Mouse (Mus musculus) gastrocnemius, adult 2 months (tissue): ENCODE data around the gene Pgm1. TPM values are rescaled to one million over a fixed set of nuclear protein-coding genes. Genes with fewer than 3 reads are reported as not detected.

Experiments used
- DNase-seq: peaks from one replicate; pipeline ENCODE4 v3.0.0; 2022
- H3K27ac ChIP-seq: fragments of 200-600 bp; 2 replicates; pipeline ENCODE4 v1.8.1; 2022; ENCODE audit warnings: mild to moderate bottlenecking
- H3K4me3 ChIP-seq: fragments of 200-600 bp; 2 replicates; pipeline ENCODE4 v1.8.1; 2022; ENCODE audit warnings: mild to moderate bottlenecking, moderate library complexity
- CTCF ChIP-seq: fragments of 200-600 bp; IDR thresholded peaks from 2 replicates; pipeline ENCODE4 v1.8.1; 2022; ENCODE audit warnings: antibody characterized with exemption, mild to moderate bottlenecking, moderate library complexity
- intact Hi-C: fragments of 180-260 bp; cut with DNase I; formaldehyde crosslinking; loops from one replicate; pipeline ENCODE4 v1.15.1; 2025
- total RNA-seq, 2 experiments: library from RNA; stranded (reverse); gene quantifications; 2 replicates each; pipeline ENCODE4 v1.2.3; 2021

The Pgm1 gene
- total RNA-seq, 2 experiments from 2014 or later: 1,079 to 1,367 TPM

DNA sequence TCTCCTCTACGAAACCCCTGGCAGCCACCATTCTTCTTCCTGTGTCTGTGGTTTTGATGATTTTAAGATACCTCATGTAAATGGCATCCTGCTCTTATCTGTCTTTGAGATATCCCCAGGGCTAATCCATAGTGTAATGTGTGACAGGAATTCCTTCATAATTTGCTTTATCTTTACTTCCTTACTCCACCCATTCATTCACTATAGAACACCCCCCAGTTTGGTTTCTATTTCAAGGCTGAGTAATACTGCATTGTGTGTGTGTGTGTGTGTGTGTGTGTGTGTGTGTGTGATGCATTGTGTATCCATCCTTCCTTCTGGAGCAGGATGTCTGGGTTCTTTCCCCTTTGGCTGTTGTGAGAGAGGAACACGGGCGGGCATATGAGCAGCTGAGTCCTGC, 30.1 kb downstream of the Pgm1 start:
- intact Hi-C loops: no loop called here
- TF ChIP-seq CTCF: no peak
- Histone ChIP-seq H3K4me3 (peak overlapping the region; percentile 76), H3K27ac (peak overlapping the region; percentile 90)
- no peak for DNase-seq

DNA sequence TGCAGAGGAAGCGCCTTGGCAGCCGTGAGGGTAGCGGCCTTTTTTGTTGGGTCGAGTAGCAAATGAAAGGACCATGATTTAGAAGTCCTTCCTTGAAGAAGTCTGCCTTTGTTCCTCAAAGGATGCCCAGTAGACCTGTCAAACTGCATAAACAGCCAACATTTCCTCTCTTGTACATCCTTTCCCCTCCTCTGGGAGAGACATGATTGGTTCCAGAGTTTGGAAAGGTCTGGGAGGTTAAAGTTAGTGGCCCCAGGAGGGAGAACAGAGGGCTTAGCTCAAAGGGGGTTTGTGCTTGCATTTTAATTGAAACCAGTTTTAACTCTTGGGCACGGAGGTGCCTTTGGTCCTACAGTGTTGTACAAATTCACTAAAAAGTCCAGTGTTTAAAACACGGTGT, 37.3 kb downstream of the Pgm1 start:
- Histone ChIP-seq H3K27ac (peak overlapping the region; percentile 87), H3K4me3 (peak overlapping the region; percentile 16; the same call in 1 of the 2 replicates)
- DNase-seq: no peak
- intact Hi-C loops: no loop called here
- no peak for TF ChIP-seq CTCF

DNA sequence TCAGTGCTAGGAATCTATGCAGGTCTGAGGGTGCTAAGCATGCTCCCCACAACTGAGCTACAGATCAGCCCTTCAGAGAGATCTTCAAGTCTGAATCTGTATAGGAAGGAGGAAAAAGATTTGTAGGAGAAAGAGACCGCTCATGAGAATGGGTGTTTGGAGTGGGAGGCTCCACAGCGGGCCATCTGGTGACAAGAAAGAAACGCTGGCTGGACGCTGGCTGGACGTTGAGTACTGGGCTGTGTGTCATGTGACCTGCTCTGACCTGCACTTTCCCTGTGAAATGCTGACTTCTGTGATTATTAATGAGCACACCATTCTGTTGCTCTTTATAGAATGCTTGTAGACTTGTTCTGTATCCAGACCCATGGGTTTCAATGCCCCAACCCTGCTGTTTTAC, 40.1 kb downstream of the Pgm1 start:
- no peak for TF ChIP-seq CTCF
- Histone ChIP-seq H3K27ac (peak overlapping the region; percentile 87), H3K4me3 (peak overlapping the region; percentile 46)
- intact Hi-C loops: no loop called here
- peak; percentile 84 for DNase-seq

DNA sequence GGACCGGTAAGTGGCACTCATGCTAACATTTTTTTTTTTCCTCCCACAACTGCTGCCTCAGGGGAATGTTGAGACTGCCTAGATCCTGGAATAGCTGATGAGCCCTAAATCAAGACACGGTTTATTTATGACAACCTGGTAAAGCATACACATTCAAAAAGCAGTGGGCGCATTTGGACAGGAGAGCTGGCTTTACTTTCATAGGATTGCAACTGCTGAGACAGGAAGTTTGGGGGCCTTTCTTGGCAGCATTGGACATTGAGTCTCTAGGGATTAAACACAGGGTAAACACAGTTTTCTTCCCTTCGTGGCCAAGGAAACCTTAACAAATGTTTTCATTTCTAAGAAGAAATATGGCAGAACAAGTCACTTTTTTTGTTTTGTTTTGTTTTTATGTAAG, 40.9 kb downstream of the Pgm1 start:
- peak overlapping the region; percentile 46 for H3K4me3 ChIP-seq
- intact Hi-C loops: loop anchor here (2.0 to 5.0 kb wide), 2 partner anchors 13 to 38 kb away; no protein-coding TSS in a partner anchor
- no peak for TF ChIP-seq CTCF
- peak overlapping the region; percentile 87 for H3K27ac ChIP-seq
- no peak for DNase-seq

DNA sequence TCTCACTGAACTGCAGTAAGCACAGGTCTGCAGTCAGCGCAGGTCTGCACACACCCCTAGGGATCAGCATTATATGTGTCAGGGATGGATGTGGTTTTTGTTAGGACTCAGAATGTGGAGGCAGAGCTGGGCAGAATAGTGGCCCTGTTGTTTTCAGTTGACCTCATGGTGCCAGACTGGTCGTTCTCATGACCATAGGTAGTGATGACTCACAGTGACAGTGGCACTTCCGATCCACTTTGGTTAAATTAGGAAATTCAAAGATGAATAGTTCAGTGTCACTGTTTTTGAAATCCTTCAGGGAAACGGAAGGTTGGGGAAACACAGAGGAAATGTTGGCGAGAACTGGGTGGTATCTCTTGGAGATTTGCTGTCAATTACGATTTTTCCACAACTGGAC, 43.7 kb downstream of the Pgm1 start:
- peak overlapping the region; percentile 35; the same call in 1 of the 2 replicates for H3K4me3 ChIP-seq
- no peak for TF ChIP-seq CTCF
- H3K27ac ChIP-seq: peak overlapping the region; percentile 87
- peak; percentile 16 for DNase-seq
- intact Hi-C loops: loop anchor here (5.0 kb wide), 1 partner anchor 41 kb away; no protein-coding TSS in a partner anchor

DNA sequence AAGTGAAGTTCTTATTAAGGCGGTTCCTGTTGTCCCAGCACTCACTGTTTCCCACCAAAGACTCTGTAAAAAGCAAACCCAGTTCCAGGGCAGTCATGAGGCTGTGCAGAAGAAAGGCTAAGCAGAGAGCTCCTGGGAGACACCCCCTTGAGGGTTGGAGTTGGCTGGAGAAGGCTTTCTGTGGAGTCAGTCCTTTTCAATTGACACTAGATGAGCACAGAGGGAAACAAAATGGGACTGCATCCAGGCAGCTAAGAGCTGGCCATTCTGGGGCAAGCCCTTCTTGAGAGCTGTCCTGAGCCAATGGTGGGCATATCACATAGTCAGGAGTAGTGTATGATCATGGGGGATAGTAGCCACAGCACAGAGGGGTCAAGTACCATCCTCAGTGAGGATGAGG, 44.7 kb downstream of the Pgm1 start:
- Histone ChIP-seq H3K27ac (peak overlapping the region; percentile 87), H3K4me3 (peak overlapping the region; percentile 35)
- peak; percentile 76 for DNase-seq
- TF ChIP-seq CTCF: no peak
- intact Hi-C loops: loop anchor here (5.0 kb wide), 1 partner anchor 42 kb away; no protein-coding TSS in a partner anchor

DNA sequence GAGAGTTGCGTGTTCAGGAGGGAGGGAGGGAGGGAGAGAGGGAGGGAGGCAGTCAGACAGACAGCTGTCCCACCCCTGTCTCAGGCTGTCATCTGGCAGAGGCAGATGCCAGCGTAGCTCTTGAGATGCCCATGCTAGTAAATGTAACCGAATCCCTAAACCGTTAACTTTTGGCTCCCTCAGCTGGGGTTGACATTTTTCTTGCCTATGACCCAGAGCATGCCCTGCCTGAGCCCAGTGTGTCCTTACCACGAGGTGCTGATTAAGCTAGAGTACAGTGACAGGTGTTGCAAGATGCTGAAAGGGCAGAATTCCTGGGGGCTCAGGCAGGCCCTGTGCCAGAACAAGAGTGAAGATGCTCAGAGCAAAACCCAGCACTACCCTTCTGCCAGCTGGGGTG, 45.2 kb downstream of the Pgm1 start:
- intact Hi-C loops: loop anchor here (5.0 kb wide), 1 partner anchor 42 kb away; no protein-coding TSS in a partner anchor
- Histone ChIP-seq H3K27ac (peak overlapping the region; percentile 87), H3K4me3 (no peak overlapping the region; the same call in 1 of the 2 replicates)
- DNase-seq: peak; percentile 89
- TF ChIP-seq CTCF: no peak

DNA sequence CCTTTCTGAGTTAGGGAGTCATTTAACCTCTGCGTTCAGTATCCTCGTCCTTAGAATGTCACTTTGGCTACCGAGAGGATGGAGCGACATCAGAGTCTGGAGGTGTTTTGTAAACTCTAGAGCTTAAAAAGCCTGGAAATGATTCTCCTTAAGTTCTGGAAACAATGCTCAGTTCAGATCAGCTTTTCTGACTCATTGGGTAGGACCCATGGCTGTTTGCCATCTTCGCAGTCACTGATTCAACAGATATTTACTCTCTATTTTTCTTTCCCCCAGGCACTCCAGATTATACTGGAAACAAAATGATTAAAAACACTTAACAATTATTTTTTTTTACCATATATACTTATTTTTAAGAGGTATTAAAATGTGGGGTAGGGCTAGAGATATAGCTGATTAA, 50.1 kb downstream of the Pgm1 start:
- Histone ChIP-seq H3K4me3 (no peak overlapping the region), H3K27ac (peak overlapping the region; percentile 87)
- no peak for TF ChIP-seq CTCF
- intact Hi-C loops: no loop called here
- DNase-seq: peak; percentile 63

DNA sequence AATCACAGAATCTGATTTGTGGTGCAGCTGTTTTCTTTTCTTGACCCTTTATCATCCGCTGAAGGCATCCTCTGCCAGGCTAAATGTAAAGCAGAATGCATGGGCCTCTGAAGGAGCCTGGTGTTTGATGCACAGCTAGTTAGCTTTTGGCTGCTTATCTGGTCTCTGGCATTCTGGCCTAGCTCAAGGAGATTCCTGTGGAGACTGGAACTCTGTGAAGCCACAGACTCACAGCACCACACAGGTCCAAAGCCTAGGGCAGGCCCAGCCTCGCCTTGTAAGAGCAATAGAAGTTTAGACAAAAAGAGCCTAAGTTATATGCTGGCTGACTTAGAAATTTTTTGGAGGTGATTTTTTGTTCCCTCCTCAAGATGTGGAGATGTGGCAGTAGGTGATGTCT, 52.0 kb downstream of the Pgm1 start:
- TF ChIP-seq CTCF: no peak
- intact Hi-C loops: no loop called here

DNA sequence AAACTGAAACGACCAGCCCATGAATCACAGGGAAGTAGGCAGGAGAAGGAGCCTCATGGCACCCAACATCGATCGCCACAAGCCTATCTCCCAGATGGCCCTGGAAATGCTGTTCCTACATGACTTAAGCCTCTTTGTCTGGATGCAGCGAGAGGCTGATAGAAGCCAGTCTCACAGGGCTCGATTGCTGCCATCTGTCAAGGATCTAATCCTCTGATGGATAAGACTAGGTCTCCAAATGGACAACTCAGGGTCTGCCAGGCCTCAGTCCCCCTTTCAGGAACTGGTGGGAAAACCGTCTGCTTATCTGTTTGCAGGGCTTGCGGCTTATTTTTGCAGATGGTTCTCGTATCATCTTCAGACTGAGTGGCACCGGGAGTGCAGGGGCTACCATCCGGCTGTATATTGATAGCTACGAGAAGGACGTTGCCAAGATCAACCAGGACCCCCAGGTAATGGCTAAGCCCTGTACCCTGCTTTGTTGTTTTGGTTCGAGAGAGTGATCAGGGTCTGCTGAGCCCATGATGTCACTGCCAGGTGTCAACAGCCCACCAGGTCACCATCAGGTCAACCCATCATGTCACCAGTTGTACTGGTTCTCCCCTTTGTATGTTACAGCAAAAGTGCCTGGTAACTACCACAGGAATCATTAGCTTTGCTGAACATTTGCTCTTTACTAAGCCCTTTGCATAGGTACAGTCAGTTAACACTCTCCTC, 54.6 kb downstream of the Pgm1 start:
- H3K27ac ChIP-seq: peak overlapping the region; percentile 35; the same call in 1 of the 2 replicates
- no peak overlapping the region for H3K4me3 ChIP-seq
- intact Hi-C loops: no loop called here
- DNase-seq: peak; percentile 13
- TF ChIP-seq CTCF: no peak

More for the DNA sequence above, 52.0 kb downstream of the Pgm1 start:
- no peak overlapping the region for H3K4me3 ChIP-seq
- peak overlapping the region; percentile 46 for H3K27ac ChIP-seq
- DNase-seq: peak; percentile 9

DNA sequence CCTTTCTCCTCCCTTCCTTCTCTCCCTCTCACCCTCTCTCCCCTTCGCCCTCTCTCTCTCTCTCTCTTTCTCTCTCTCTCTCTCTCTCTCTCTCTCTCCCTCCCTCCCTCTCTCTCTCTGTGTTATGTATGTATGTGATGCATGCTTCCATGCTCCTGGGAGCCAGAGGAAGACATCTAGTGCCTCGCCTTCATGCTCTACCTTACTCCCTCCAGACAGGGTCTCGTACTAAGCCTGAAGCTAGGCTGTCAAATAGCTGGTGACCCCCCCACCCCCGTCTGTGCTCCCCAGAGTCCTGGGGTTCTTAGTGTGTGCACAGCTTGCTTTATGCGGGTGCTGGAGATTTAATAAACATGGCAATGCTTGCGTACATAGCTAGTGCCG, 55.1 kb downstream of the Pgm1 start:
- TF ChIP-seq CTCF: no peak
- DNase-seq: peak; percentile 12
- H3K4me3 ChIP-seq: no peak overlapping the region
- no peak overlapping the region for H3K27ac ChIP-seq
- intact Hi-C loops: no loop called here

DNA sequence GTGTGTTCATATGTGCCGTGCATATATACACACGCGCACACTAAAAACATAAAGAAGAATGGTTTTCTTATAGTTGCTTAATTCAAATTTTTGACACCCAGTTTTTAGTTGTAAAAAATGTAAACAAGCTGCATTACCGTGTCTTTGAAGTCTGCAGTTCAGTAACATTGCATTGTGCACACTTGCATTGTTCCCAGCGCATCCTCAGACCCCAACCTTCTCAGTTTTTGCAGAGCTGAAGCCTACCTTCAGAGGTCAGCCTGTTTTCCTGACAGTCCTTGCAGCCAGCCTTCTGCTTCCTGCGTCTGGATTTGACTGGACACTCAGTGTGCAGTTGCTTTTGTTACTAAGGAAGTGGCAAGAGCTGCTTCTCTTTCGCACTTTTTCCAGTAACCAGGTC, 55.9 kb downstream of the Pgm1 start:
- intact Hi-C loops: no loop called here

DNA sequence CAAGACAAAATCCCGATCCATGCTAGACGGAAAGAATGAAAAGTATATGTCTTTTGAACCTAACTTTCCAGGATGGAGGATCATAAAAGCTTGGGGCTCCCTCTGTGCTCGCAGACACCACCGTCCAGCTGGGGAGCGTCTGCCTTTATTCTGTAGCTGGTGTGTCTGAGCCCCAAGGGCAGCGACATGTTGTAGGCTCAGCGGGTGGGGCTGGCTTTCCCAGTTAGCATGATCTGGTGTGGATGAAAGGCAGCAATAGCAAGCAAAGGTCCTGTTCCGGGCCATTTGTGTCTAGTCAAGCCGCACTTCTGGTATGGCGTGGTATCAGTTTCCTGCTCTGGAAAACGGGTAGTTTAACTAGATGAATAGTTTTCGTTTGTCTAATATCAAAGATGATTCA, 56.4 kb downstream of the Pgm1 start:
- DNase-seq: no peak
- no peak overlapping the region for H3K27ac ChIP-seq
- no peak for TF ChIP-seq CTCF
- no peak overlapping the region for H3K4me3 ChIP-seq
- intact Hi-C loops: no loop called here

More for the DNA sequence above, 55.9 kb downstream of the Pgm1 start:
- Histone ChIP-seq H3K27ac (no peak overlapping the region), H3K4me3 (no peak overlapping the region)
- TF ChIP-seq CTCF: no peak
- DNase-seq: peak; percentile 7

DNA sequence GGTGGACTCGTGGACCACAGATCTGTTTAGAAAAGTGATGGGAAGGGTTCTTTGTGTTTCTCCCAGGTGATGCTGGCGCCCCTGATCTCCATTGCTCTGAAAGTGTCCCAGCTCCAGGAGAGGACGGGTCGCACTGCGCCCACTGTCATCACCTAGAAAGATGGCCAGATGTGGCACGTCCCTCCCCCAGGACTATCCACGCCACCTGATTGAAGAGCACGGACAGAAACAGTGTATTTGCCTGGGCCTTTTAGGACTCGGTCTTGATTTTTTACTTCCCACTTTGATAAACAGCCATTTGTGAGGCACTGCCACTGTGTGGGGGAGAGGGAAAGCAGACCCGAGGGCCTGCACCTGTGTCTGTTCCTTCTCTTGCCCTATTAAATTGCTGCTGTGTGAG, 57.4 kb downstream of the Pgm1 start:
- intact Hi-C loops: no loop called here
- Histone ChIP-seq H3K27ac (no peak overlapping the region), H3K4me3 (no peak overlapping the region)
- TF ChIP-seq CTCF: no peak
- no peak for DNase-seq
